Mouse (Mus musculus) cerebellum, adult 2 months (tissue): ENCODE data around the gene Mymx. TPM values are rescaled to one million over a fixed set of nuclear protein-coding genes. Genes with fewer than 3 reads are reported as not detected.
A peak's percentile ranks its signal among the peaks of the same experiment; 100 is the strongest.

Experiments
- DNase-seq, 2 experiments: peaks; one replicate each; pipeline ENCODE4 v3.0.0; 2021
- H3K27ac ChIP-seq: fragments of 200-500 bp; 2 replicates; pipeline ENCODE4 v1.5.1; 2012; ENCODE audit warnings: low read length, control low read depth, inconsistent platforms; ENCODE audit not compliant: insufficient read depth
- H3K27me3 ChIP-seq: fragments of 200-500 bp; 2 replicates; pipeline ENCODE4 v1.6.1; 2012; ENCODE audit warnings: inconsistent platforms, mild to moderate bottlenecking, low read length, moderate library complexity; ENCODE audit not compliant: control insufficient read depth, insufficient read depth
- H3K4me1 ChIP-seq: fragments of 200-500 bp; 2 replicates; pipeline ENCODE4 v1.6.1; 2011; ENCODE audit warnings: low read length; ENCODE audit not compliant: control insufficient read depth, insufficient read depth
- H3K4me3 ChIP-seq: fragments of 200-500 bp; replicated peaks from 2 replicates; pipeline ENCODE3; 2011; ENCODE audit warnings: mild to moderate bottlenecking, low read depth, low read length, control low read depth; ENCODE audit not compliant: insufficient read depth
- CTCF ChIP-seq: fragments of 200-500 bp; IDR thresholded peaks from 2 replicates; pipeline ENCODE4 v1.5.1; 2011; ENCODE audit warnings: low read depth, mild to moderate bottlenecking, control low read depth, low read length, moderate library complexity, borderline replicate concordance; ENCODE audit not compliant: insufficient read depth
- POLR2A ChIP-seq: fragments of 200-500 bp; IDR thresholded peaks from 2 replicates; pipeline ENCODE4 v1.6.1; 2011; ENCODE audit warnings: low read length, control low read depth, borderline replicate concordance; ENCODE audit not compliant: insufficient read depth
- whole genome bisulfite sequencing: fragments of 180-500 bp; shearing (Covaris S2); methylation state at CpG from one replicate; pipeline ENCODE4 v1.1.7; 2018; 5-methylcytosine and 5-hydroxymethylcytosine counted together
- polyA plus RNA-seq: library from polyadenylated mRNA; depleted of rRNA; stranded (reverse); fragments of >200 nt; gene quantifications from 2 replicates; pipeline ENCODE4 v1.2.3, GENCODE M21; 2012

Gene Mymx
- polyA plus RNA-seq, 1 experiment = not detected

DNA sequence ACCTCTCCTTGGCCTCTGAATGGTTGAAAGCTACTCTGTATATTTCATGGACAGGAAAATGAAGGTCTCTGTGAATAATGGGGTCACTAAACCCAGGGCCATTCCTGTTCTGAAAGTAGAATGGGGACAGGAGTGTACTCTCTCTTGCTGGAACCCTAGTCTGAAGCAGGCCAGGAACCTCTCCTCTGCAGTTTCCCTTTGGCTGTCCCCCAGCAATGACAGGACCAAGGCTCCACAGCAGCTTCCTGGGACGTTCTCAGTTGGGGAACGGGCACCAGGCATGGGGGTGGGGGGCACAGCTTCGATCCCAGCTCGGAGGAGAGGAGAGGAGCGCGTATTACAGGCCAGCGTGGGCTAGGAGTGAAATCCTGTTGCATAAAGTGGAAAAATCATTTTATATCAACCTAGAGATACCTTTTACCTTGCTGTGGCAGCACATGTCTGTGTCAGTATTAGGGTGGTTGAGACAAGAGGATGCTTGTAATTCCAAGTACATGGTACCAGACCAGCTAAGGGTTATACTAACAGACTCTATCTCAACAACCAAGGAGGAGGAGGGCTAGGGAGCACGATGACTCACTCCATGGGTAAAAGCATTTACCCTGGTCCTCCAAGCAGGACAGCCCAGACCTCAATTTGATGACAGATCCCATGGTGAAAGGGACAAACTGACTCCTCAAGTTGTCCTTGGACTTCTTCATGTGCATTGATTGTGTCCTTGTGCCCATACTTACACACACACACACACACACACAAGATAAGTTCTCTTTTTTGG lies 26.6 kb downstream of the Mymx start:
- DNase-seq = no peak
- WGBS = 78% methylated on average over 8 of the region's 8 CpGs
- Histone ChIP-seq H3K27me3 (no peaks in the 10 kb centered on the region), H3K4me1 (peaks cover 9% of the 10 kb centered on the region), H3K27ac (peak overlapping the region; percentile 98), H3K4me3 (no peak overlapping the region)
- no peak for TF ChIP-seq POLR2A
- no peak for TF ChIP-seq CTCF

- WGBS = 1% methylated on average over 17 of the region's 17 CpGs
Measured at GRCm38 (mm10) chr17:45574129-45574761, 27.7 kb downstream of the Mymx start.

GRCm38 (mm10) chr17:45573780-45574123 lies 28.1 kb downstream of the Mymx start:
- no peaks in the 10 kb centered on the region for H3K27me3 ChIP-seq
- DNase-seq = peak; percentile 97
- H3K4me1 ChIP-seq = peaks cover 9% of the 10 kb centered on the region
- TF ChIP-seq POLR2A = no peak
- TF ChIP-seq CTCF = no peak
- H3K4me3 ChIP-seq = peak overlapping the region; percentile 86
- peak overlapping the region; percentile 98 for H3K27ac ChIP-seq
- 0% methylated on average over 18 of the region's 18 CpGs for WGBS

More at GRCm38 (mm10) chr17:45574129-45574761, 27.7 kb downstream of the Mymx start:
- Histone ChIP-seq H3K4me3 (peak overlapping the region; percentile 86), H3K27ac (peak overlapping the region; percentile 98), H3K4me1 (peaks cover 9% of the 10 kb centered on the region), H3K27me3 (no peaks in the 10 kb centered on the region)
- TF ChIP-seq POLR2A (peak; percentile 54; the same call in 1 of the 2 replicates), CTCF (no peak)
- peak; percentile 88 to 89 for DNase-seq

DNA sequence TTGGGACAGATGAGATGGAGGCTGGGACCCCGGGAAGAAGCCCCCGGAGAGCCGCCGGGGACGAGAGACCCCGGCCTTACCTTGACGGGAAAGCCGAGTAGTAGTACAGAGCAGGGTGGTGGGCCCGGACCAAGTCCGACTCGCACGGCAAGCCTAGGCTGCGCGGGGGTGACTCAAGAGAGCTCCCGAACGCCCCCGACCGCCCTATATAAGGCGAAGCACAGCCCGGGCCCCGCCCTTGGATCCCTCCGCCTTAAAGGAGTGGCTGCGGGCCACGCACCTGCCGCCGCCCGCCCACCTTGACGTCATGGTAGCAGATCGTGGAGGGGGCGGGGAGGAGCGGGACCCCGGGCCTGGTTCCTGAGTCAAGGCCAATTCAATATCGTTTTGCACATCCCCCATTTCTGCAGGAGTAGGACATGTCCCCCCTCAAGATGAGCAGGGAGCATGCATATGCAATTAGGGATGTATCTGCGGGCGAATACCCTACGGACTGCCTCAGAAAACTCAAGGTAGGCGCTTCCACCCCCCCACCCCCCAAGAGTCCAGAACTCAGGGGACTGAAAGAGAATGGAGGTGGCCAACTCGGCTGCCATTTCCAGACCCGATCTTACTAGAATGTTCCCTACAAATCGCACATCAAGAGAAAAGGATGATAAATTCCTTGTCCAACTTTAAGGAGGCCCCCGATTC lies 28.7 kb downstream of the Mymx start, which contains the start of gene Hsp90ab1:
Gene Hsp90ab1 (minus strand): TSS at position 185 of the 693 bp plus-strand sequence.
- WGBS = under 1% methylated on average over 38 of the region's 41 CpGs
- H3K4me1 ChIP-seq = peaks cover 12% of the 10 kb centered on the region
- no peaks in the 10 kb centered on the region for H3K27me3 ChIP-seq
- peak within 1 kb of the TSS; percentile 98 for H3K27ac ChIP-seq
- DNase-seq = peak; percentile 98 to 99
- TF ChIP-seq POLR2A = peak; percentile 95
- TF ChIP-seq CTCF = no peak
- peak within 1 kb of the TSS; percentile 86 for H3K4me3 ChIP-seq

GRCm38 (mm10) chr17:45572103-45573086 lies 29.5 kb downstream of the Mymx start:
- Histone ChIP-seq H3K4me1 (peaks cover 12% of the 10 kb centered on the region), H3K27me3 (no peaks in the 10 kb centered on the region), H3K4me3 (peak overlapping the region; percentile 86), H3K27ac (peak overlapping the region; percentile 98)
- TF ChIP-seq CTCF (no peak), POLR2A (no peak)
- peak; percentile 78 to 79 for DNase-seq
- WGBS = 1% methylated on average over 51 of the region's 57 CpGs

- no peak for TF ChIP-seq POLR2A
- no peak for TF ChIP-seq CTCF
- no peaks in the 10 kb centered on the region for H3K27me3 ChIP-seq
- no peak overlapping the region for H3K4me3 ChIP-seq
- WGBS = 70% methylated on average over 4 of the region's 4 CpGs
- no peak for DNase-seq
- peaks cover 12% of the 10 kb centered on the region for H3K4me1 ChIP-seq
- no peak overlapping the region for H3K27ac ChIP-seq
Measured at GRCm38 (mm10) chr17:45569999-45570398, 31.9 kb downstream of the Mymx start.

DNA sequence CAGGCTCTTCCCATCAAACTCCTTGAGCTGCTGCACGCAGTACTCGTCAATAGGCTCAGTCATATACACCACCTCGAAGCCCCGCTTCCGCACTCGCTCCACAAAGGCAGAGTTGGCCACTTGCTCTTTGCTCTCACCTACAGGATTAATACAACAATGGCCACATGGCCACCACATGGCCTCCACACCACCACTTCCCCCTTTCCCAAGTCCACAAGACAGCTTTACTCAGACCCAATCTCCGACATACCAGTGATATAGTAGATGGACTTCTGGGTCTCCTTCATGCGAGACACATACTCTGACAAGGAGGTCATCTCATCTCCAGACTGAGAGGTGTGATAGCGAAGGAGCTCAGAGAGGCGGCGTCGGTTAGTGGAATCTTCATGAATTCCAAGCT lies 32.9 kb downstream of the Mymx start:
- TF ChIP-seq POLR2A (no peak), CTCF (no peak)
- peaks cover 16% of the 10 kb centered on the region for H3K4me1 ChIP-seq
- H3K27ac ChIP-seq = no peak overlapping the region
- no peak overlapping the region for H3K4me3 ChIP-seq
- DNase-seq = no peak
- WGBS = 80% methylated on average over 12 of the region's 12 CpGs
- H3K27me3 ChIP-seq = no peaks in the 10 kb centered on the region
